Mouse (Mus musculus) embryonic fibroblast, embryonic 13.5 days (primary cell): Measurements from ENCODE around the gene Mlh3.

Experiments used
- CTCF ChIP-seq: IDR thresholded peaks from 2 replicates; pipeline ENCODE4 v1.5.1; 2011; ENCODE audit warnings: mild to moderate bottlenecking, control low read depth, low read length, moderate library complexity, borderline replicate concordance; ENCODE audit not compliant: insufficient read depth
- POLR2A ChIP-seq: IDR thresholded peaks from 2 replicates; pipeline ENCODE4 v1.6.1; 2011; ENCODE audit warnings: low read depth, mild to moderate bottlenecking, control low read depth, low read length, moderate library complexity

DNA sequence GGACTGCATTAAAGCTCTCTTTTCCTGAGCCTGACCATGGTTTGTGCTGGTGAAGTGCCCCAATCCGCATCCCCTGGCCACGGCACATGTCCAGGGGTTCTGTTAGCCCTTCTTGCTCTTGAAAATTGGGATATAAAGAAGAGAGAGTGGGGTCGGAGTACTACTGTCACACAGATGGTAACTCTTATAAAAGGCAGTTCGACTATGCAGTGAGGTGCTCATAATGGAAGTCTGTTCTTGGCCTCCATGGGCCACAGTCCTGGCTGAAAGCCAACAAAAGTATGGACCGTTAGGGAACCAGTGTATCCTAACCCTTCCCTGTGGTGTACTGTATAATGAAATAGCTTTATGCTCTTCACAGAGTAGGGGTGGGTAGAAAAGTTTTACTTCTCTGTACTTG, 26.5 kb upstream of the Mlh3 start:
- TF ChIP-seq CTCF (no peak), POLR2A (no peak)
